Mouse (Mus musculus): ENCODE results near the gene Trap1.

DNA sequence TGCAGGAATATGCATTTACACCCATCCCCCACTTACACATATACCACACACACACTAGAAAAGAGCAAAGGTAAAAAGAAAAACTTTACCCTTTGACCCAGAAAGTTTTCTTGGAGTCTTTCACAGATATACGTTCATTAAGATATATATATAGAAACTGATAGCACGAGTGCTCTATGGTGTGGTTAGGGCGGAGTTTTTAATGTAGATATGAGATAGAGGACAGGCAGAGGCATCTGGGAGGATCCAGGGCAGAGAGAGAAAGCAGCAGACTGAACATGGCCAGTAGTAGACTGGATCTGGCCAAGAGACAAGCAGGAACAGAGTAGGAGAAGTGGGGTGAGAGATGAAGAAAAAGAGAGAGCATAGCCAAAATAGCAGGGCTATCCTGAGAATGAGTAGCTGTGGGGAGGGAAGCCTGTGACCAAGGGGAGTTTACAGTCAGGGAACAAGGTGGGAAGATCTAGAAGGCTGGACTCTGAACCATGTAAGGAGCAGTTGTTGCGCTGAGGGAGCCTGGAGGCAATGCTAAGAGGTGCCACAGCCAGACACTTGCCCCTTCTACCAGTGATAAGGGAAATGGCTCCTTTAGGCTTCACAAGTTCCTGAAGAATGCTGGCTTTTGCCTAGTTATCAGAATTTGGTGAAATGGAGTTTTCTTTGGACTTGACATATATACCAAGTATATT, 64.6 kb downstream of the Trap1 start:
- no peak for TF ChIP-seq CEBPB (IDR thresholded peaks at IDR 0.05; ENCODE audit: low read depth)
- no peak for TF ChIP-seq CTCF (IDR thresholded peaks at IDR 0.05; ENCODE audit: control insufficient read depth, insufficient read depth, insufficient read length)
- TF ChIP-seq FOSL1 (IDR thresholded peaks at IDR 0.05; ENCODE audit: insufficient read depth, low read length, poor library complexity, severe bottlenecking): no peak

Data from C2C12 (cell line).